Mouse (Mus musculus): Measurements from ENCODE around the gene Ccdc142. TPM values are rescaled to one million over a fixed set of nuclear protein-coding genes. Genes with fewer than 3 reads are reported as not detected.
A peak's percentile ranks its signal among the peaks of the same experiment; 100 is the strongest.

Ccdc142 gene
- polyA plus RNA-seq, 1 experiment = 1.2 TPM

GRCm38 (mm10) chr6:83107566-83108400 is 6.4 kb downstream of the Ccdc142 start:
- no peaks in the 10 kb centered on the region for H3K27me3 ChIP-seq (ENCODE audit: control insufficient read depth, insufficient read depth, insufficient read length)
- peak overlapping the region; percentile 97 for H3K4me2 ChIP-seq (ENCODE audit: low read depth)
- peak; percentile 5 for TF ChIP-seq POLR2A (IDR thresholded peaks at IDR 0.05; ENCODE audit: insufficient read length, low read depth)
- TF ChIP-seq POLR2AphosphoS2 (IDR thresholded peaks at IDR 0.05; ENCODE audit: insufficient read length, low read depth) = no peak
- no peak for TF ChIP-seq USF1 (IDR thresholded peaks at IDR 0.05; ENCODE audit: low read depth)
- no peak for TF ChIP-seq SRF (IDR thresholded peaks at IDR 0.05; ENCODE audit: control insufficient read depth, insufficient read length, low read depth)
- peak overlapping the region; percentile 93 for H3K4me3 ChIP-seq
- peaks cover 16% of the 10 kb centered on the region for H3K79me2 ChIP-seq (ENCODE audit: control insufficient read depth, insufficient read depth)
- H3ac ChIP-seq (ENCODE audit: control insufficient read depth, insufficient read length) = peak overlapping the region; percentile 85
- H3K36me3 ChIP-seq (ENCODE audit: control insufficient read depth, insufficient read depth) = peaks cover 3% of the 10 kb centered on the region

GRCm38 (mm10) chr6:83108762-83109668 is 7.6 kb downstream of the Ccdc142 start, which contains the start of gene Mrpl53:
Gene Mrpl53 (plus strand): TSS chr6:83109040.
- H3K79me2 ChIP-seq (ENCODE audit: control insufficient read depth, insufficient read depth) = peaks cover 16% of the 10 kb centered on the region
- H3ac ChIP-seq (ENCODE audit: control insufficient read depth, insufficient read length) = peak within 1 kb of the TSS; percentile 85
- peak within 1 kb of the TSS; percentile 93 for H3K4me3 ChIP-seq
- TF ChIP-seq CEBPB (IDR thresholded peaks at IDR 0.05; ENCODE audit: insufficient read depth, poor library complexity, severe bottlenecking) (no peak), MAX (IDR thresholded peaks at IDR 0.05; ENCODE audit: low read depth) (no peak), E2F4 (IDR thresholded peaks at IDR 0.05; ENCODE audit: insufficient read depth) (peak; percentile 49), MYOG (IDR thresholded peaks at IDR 0.05; ENCODE audit: control insufficient read depth in 1 of 3, insufficient read depth in 1 of 3, insufficient read length in 2 of 3, low read depth in 2 of 3) (peak in 1 of 3 experiments; percentile 12), TCF3 (IDR thresholded peaks at IDR 0.05; ENCODE audit: insufficient read length, low read depth) (no peak), SRF (IDR thresholded peaks at IDR 0.05; ENCODE audit: control insufficient read depth, insufficient read length, low read depth) (peak; percentile 49), TCF12 (IDR thresholded peaks at IDR 0.05; ENCODE audit: insufficient read depth, poor library complexity, severe bottlenecking) (no peak), REST (IDR thresholded peaks at IDR 0.05; ENCODE audit: insufficient read depth, insufficient read length) (no peak), USF1 (IDR thresholded peaks at IDR 0.05; ENCODE audit: low read depth) (no peak), MYOD1 (IDR thresholded peaks at IDR 0.05; ENCODE audit: control insufficient read depth in 1 of 3, insufficient read length in 2 of 3, low read depth in 2 of 3) (peak in 2 of 3 experiments; percentile 0 to 23), POLR2AphosphoS2 (IDR thresholded peaks at IDR 0.05; ENCODE audit: insufficient read length, low read depth) (peak; percentile 81), POLR2A (IDR thresholded peaks at IDR 0.05; ENCODE audit: insufficient read length, low read depth) (peak; percentile 59)
- peaks cover 3% of the 10 kb centered on the region for H3K36me3 ChIP-seq (ENCODE audit: control insufficient read depth, insufficient read depth)
- H3K27me3 ChIP-seq (ENCODE audit: control insufficient read depth, insufficient read depth, insufficient read length) = no peaks in the 10 kb centered on the region
- H3K4me2 ChIP-seq (ENCODE audit: low read depth) = peak within 1 kb of the TSS; percentile 97

- peaks cover 3% of the 10 kb centered on the region for H3K36me3 ChIP-seq (ENCODE audit: control insufficient read depth, insufficient read depth)
- H3K4me3 ChIP-seq = no peak overlapping the region
- H3K27me3 ChIP-seq (ENCODE audit: control insufficient read depth, insufficient read depth, insufficient read length) = no peaks in the 10 kb centered on the region
- H3ac ChIP-seq (ENCODE audit: control insufficient read depth, insufficient read length) = no peak overlapping the region
- no peak overlapping the region for H3K4me2 ChIP-seq (ENCODE audit: low read depth)
- TF ChIP-seq TCF12 (IDR thresholded peaks at IDR 0.05; ENCODE audit: insufficient read depth, poor library complexity, severe bottlenecking) (no peak), POLR2AphosphoS2 (IDR thresholded peaks at IDR 0.05; ENCODE audit: insufficient read length, low read depth) (no peak), REST (IDR thresholded peaks at IDR 0.05; ENCODE audit: insufficient read depth, insufficient read length) (no peak), E2F4 (IDR thresholded peaks at IDR 0.05; ENCODE audit: insufficient read depth) (no peak), MYOG (IDR thresholded peaks at IDR 0.05; ENCODE audit: control insufficient read depth in 1 of 3, insufficient read depth in 1 of 3, insufficient read length in 2 of 3, low read depth in 2 of 3) (no peak), POLR2A (IDR thresholded peaks at IDR 0.05; ENCODE audit: insufficient read length, low read depth) (no peak), MAX (IDR thresholded peaks at IDR 0.05; ENCODE audit: low read depth) (no peak), TCF3 (IDR thresholded peaks at IDR 0.05; ENCODE audit: insufficient read length, low read depth) (no peak), USF1 (IDR thresholded peaks at IDR 0.05; ENCODE audit: low read depth) (no peak), CEBPB (IDR thresholded peaks at IDR 0.05; ENCODE audit: insufficient read depth, poor library complexity, severe bottlenecking) (no peak), SRF (IDR thresholded peaks at IDR 0.05; ENCODE audit: control insufficient read depth, insufficient read length, low read depth) (no peak), MYOD1 (IDR thresholded peaks at IDR 0.05; ENCODE audit: control insufficient read depth in 1 of 3, insufficient read length in 2 of 3, low read depth in 2 of 3) (no peak)
- H3K79me2 ChIP-seq (ENCODE audit: control insufficient read depth, insufficient read depth) = peaks cover 26% of the 10 kb centered on the region
Observed at GRCm38 (mm10) chr6:83111510-83112136, 10.2 kb downstream of the Ccdc142 start.

- Histone ChIP-seq H3ac (ENCODE audit: control insufficient read depth, insufficient read length) (peak within 1 kb of the TSS; percentile 90), H3K4me2 (ENCODE audit: low read depth) (peak within 1 kb of the TSS; percentile 88), H3K27me3 (ENCODE audit: control insufficient read depth, insufficient read depth, insufficient read length) (no peaks in the 10 kb centered on the region), H3K79me2 (ENCODE audit: control insufficient read depth, insufficient read depth) (peaks cover 20% of the 10 kb centered on the region), H3K36me3 (ENCODE audit: control insufficient read depth, insufficient read depth) (peaks cover 3% of the 10 kb centered on the region), H3K4me3 (peak within 1 kb of the TSS; percentile 75)
- TF ChIP-seq POLR2A (IDR thresholded peaks at IDR 0.05; ENCODE audit: insufficient read length, low read depth) (peak; percentile 93), MYOD1 (IDR thresholded peaks at IDR 0.05; ENCODE audit: control insufficient read depth in 1 of 3, insufficient read length in 2 of 3, low read depth in 2 of 3) (peak in 1 of 3 experiments; percentile 10), POLR2AphosphoS2 (IDR thresholded peaks at IDR 0.05; ENCODE audit: insufficient read length, low read depth) (peak; percentile 83), TCF3 (IDR thresholded peaks at IDR 0.05; ENCODE audit: insufficient read length, low read depth) (no peak)
Observed at GRCm38 (mm10) chr6:83115011-83115671, 13.7 kb downstream of the Ccdc142 start, which contains the start of gene Mogs. Gene Mogs (plus strand): TSS chr6:83115496.
